In the genomic region with DNA sequence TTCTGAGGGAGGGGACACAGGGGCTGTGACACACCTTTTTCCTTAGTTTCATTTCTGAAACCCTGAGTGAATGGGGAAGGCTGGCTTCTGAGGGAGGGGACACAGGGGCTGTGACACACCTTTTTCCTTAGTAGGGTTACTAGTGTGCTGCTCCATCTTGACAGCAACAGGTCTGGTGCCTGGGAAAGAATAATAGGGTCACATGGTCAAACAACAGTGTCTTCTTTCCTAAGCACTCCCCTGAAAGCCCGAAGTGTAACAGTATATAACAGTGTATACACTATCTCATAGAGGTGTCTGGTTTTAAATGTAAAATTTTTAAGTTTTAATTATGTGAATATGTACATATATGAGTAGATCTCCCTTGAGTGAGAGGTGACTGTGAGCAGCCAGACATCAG, we compare ENCODE assay signal across 11 mouse cellular contexts. TPM values are rescaled to one million over a fixed set of nuclear protein-coding genes. Genes with fewer than 3 reads are reported as not detected.
DNase-seq lines count a peak whose midpoint lies in the region; ATAC-seq and TF ChIP-seq lines count a peak whose summit lies in the region.
"Not testable (repeated sequence)": the region's sequence is repeated elsewhere in the genome, so short reads cannot be mapped to it uniquely, and the experiment has no call there.
"Had no signal": no experiment of that assay in that cellular context is flagged by ENCODE, and none has a peak within 500 bp of the region (broad histone marks: within the 10 kb centered on the region; RNA-seq: fewer than 3 reads in every experiment).

No protein-coding gene starts in this region.

- TF ChIP-seq CTCF in MEL (IDR thresholded peaks at IDR 0.05 in 2 of 3, conservative IDR thresholded peaks at IDR 0.05 in 1 of 3; ENCODE audit: control insufficient read depth in 1 of 3, insufficient read depth in 1 of 3, low read depth in 2 of 3, low read length in 3 of 3, poor library complexity in 1 of 3, severe bottlenecking in 1 of 3); testis, adult 2 months (IDR thresholded peaks at IDR 0.05; ENCODE audit: control insufficient read depth, insufficient read depth, insufficient replicate concordance, low read depth, low read length): not testable (repeated sequence)

- TF ChIP-seq EP300 in MEL (IDR thresholded peaks at IDR 0.05; ENCODE audit: low read depth in 1 of 2, low read length in 2 of 2), result not testable (repeated sequence)

- peak overlapping the region; percentile 95 for H3K27ac ChIP-seq in MEL (ENCODE audit: control insufficient read depth, low read depth, low read length)
- not testable (repeated sequence) for H3K27ac ChIP-seq in heart, embryonic 11.5 days (ENCODE audit: low read depth, low read length); hindbrain, embryonic 14.5 days; limb, embryonic 11.5 days (replicated peaks; ENCODE audit: low read depth, low read length); midbrain, embryonic 14.5 days (replicated peaks; ENCODE audit: low read depth, low read length); testis, adult 2 months (ENCODE audit: control insufficient read depth, insufficient read depth, low read depth, low read length)
- H3K27ac ChIP-seq in liver, embryonic 16.5 days (ENCODE audit: low read length), result 0 out of 2 replicates have a peak overlapping the region, but pooled peaks have one; percentile 28

- H3K4me1 ChIP-seq in MEL (ENCODE audit: control insufficient read depth in 1 of 2, insufficient read depth in 2 of 2, low read length in 2 of 2), result peaks cover 7 to 11% of the 10 kb centered on the region in 2 experiments
- peaks cover 40% of the 10 kb centered on the region for H3K4me1 ChIP-seq in erythroblast, embryonic 14.5 days (ENCODE audit: control insufficient read depth)
- not testable (repeated sequence) for H3K4me1 ChIP-seq in heart, embryonic 11.5 days (ENCODE audit: control insufficient read depth, insufficient read depth, low read length); limb, embryonic 11.5 days (ENCODE audit: control insufficient read depth, insufficient read depth, low read length); midbrain, embryonic 14.5 days (ENCODE audit: control insufficient read depth, insufficient read depth, low read length); testis, adult 2 months (ENCODE audit: control insufficient read depth, insufficient read depth, low read length)
- peaks cover 17% of the 10 kb centered on the region for H3K4me1 ChIP-seq in hindbrain, embryonic 14.5 days (replicated peaks; ENCODE audit: control insufficient read depth, insufficient read depth, low read length)
- H3K4me1 ChIP-seq in liver, embryonic 16.5 days (ENCODE audit: control insufficient read depth, low read depth, low read length), result peaks cover 15% of the 10 kb centered on the region

- peak overlapping the region; percentile 84 for H3K9ac ChIP-seq in MEL (ENCODE audit: control insufficient read depth, low read depth, low read length, poor library complexity, severe bottlenecking)
- not testable (repeated sequence) for H3K9ac ChIP-seq in heart, embryonic 11.5 days (ENCODE audit: low read depth, low read length); hindbrain, embryonic 14.5 days; limb, embryonic 11.5 days (ENCODE audit: low read length); midbrain, embryonic 14.5 days (replicated peaks; ENCODE audit: low read length)
- peak overlapping the region; percentile 51 for H3K9ac ChIP-seq in liver, embryonic 16.5 days (ENCODE audit: low read depth, low read length)

- H3K27me3 ChIP-seq in MEL (ENCODE audit: control insufficient read depth in 1 of 2, insufficient read depth in 2 of 2, low read length in 2 of 2); erythroblast, embryonic 14.5 days (ENCODE audit: control insufficient read depth); heart, embryonic 11.5 days (ENCODE audit: control insufficient read depth, insufficient read depth, low read length); hindbrain, embryonic 14.5 days (ENCODE audit: control insufficient read depth, insufficient read depth, low read length); limb, embryonic 11.5 days (ENCODE audit: control insufficient read depth, insufficient read depth, low read length); liver, embryonic 16.5 days (ENCODE audit: control insufficient read depth, insufficient read depth, low read depth, low read length); midbrain, embryonic 14.5 days (ENCODE audit: control insufficient read depth, insufficient read depth, low read length); testis, adult 2 months (ENCODE audit: control insufficient read depth, insufficient read depth, low read length): not testable (repeated sequence)

- peak overlapping the region; percentile 70 to 75 for H3K4me3 ChIP-seq in MEL (ENCODE audit: control insufficient read depth in 1 of 2, insufficient read depth in 1 of 2, low read depth in 2 of 2, low read length in 2 of 2)
- H3K4me3 ChIP-seq in erythroblast, embryonic 14.5 days (replicated peaks), result peak overlapping the region; percentile 79
- peak overlapping the region; percentile 81 for H3K4me3 ChIP-seq in heart, embryonic 11.5 days (ENCODE audit: low read depth, low read length)
- peak overlapping the region; percentile 75; the same call in 1 of the 2 replicates for H3K4me3 ChIP-seq in hindbrain, embryonic 14.5 days (replicated peaks; ENCODE audit: low read length)
- H3K4me3 ChIP-seq in limb, embryonic 11.5 days (ENCODE audit: low read depth, low read length); liver, embryonic 16.5 days (ENCODE audit: low read depth, low read length): not testable (repeated sequence)
- H3K4me3 ChIP-seq in midbrain, embryonic 14.5 days (replicated peaks; ENCODE audit: low read depth, low read length), result peak overlapping the region; percentile 57; the same call in 1 of the 2 replicates
- H3K4me3 ChIP-seq in testis, adult 2 months (ENCODE audit: control insufficient read depth, low read depth, low read length), result peak overlapping the region; percentile 96

- H3K9me3 ChIP-seq in MEL (replicated peaks; ENCODE audit: insufficient read depth, low read length); erythroblast, embryonic 14.5 days (ENCODE audit: control insufficient read depth, low read length); heart, embryonic 11.5 days (replicated peaks; ENCODE audit: control insufficient read depth, low read length); hindbrain, embryonic 14.5 days (ENCODE audit: control insufficient read depth, low read length); limb, embryonic 11.5 days (ENCODE audit: control insufficient read depth, low read length); liver, embryonic 16.5 days (replicated peaks; ENCODE audit: control insufficient read depth, low read length); midbrain, embryonic 14.5 days (ENCODE audit: control insufficient read depth, low read length): not testable (repeated sequence)

- not testable (repeated sequence) for TF ChIP-seq RAD21 in MEL (IDR thresholded peaks at IDR 0.05; ENCODE audit: low read depth, low read length)

- ATAC-seq in heart, embryonic 11.5 days (replicated peaks; ENCODE audit: insufficient number of reproducible peaks, low FRiP score, low TSS enrichment); hindbrain, embryonic 14.5 days (ENCODE audit: low FRiP score); limb, embryonic 11.5 days (ENCODE audit: insufficient number of reproducible peaks, low FRiP score, low TSS enrichment, low read depth); liver, embryonic 16.5 days (ENCODE audit: low read depth); midbrain, embryonic 14.5 days (ENCODE audit: low FRiP score, low TSS enrichment): not testable (repeated sequence)

- peaks cover 8 to 27% of the 10 kb centered on the region in 2 experiments for H3K36me3 ChIP-seq in MEL (ENCODE audit: control insufficient read depth in 1 of 2, insufficient read depth in 2 of 2, low read length in 2 of 2)
- H3K36me3 ChIP-seq in erythroblast, embryonic 14.5 days (ENCODE audit: control insufficient read depth), result peaks cover 18% of the 10 kb centered on the region
- not testable (repeated sequence) for H3K36me3 ChIP-seq in heart, embryonic 11.5 days (ENCODE audit: control insufficient read depth, insufficient read depth, low read length); limb, embryonic 11.5 days (ENCODE audit: control insufficient read depth, insufficient read depth, low read length); liver, embryonic 16.5 days (ENCODE audit: control insufficient read depth, insufficient read depth); testis, adult 2 months (ENCODE audit: control insufficient read depth, insufficient read depth, low read length)
- peaks cover 14% of the 10 kb centered on the region for H3K36me3 ChIP-seq in hindbrain, embryonic 14.5 days (replicated peaks; ENCODE audit: control insufficient read depth, insufficient read depth)
- peaks cover 14% of the 10 kb centered on the region for H3K36me3 ChIP-seq in midbrain, embryonic 14.5 days (ENCODE audit: control insufficient read depth, insufficient read depth, low read length)

- not testable (repeated sequence) for TF ChIP-seq POLR2A in MEL (IDR thresholded peaks at IDR 0.05; ENCODE audit: control insufficient read depth in 1 of 2, insufficient read depth in 1 of 2, low read depth in 1 of 2, low read length in 2 of 2, poor library complexity in 1 of 2); testis, adult 2 months (IDR thresholded peaks at IDR 0.05; ENCODE audit: control insufficient read depth, low read depth, low read length)

- peak overlapping the region; percentile 71 for H3K4me2 ChIP-seq in heart, embryonic 11.5 days
- peak overlapping the region; percentile 70 for H3K4me2 ChIP-seq in hindbrain, embryonic 14.5 days (replicated peaks)
- peak overlapping the region; percentile 60 for H3K4me2 ChIP-seq in limb, embryonic 11.5 days (ENCODE audit: low read depth, severe bottlenecking)
- H3K4me2 ChIP-seq in liver, embryonic 16.5 days (ENCODE audit: low read depth, low read length), result peak overlapping the region; percentile 91
- peak overlapping the region; percentile 64; the same call in 1 of the 2 replicates for H3K4me2 ChIP-seq in midbrain, embryonic 14.5 days (ENCODE audit: low read length)

- not testable (repeated sequence) for DNase-seq in MEL (ENCODE audit: low read depth, low spot score); hindbrain, embryonic 14.5 days (ENCODE audit: low spot score); limb, embryonic 11.5 days (ENCODE audit: low spot score); midbrain, embryonic 14.5 days

- H3K79me2 ChIP-seq in MEL (ENCODE audit: control insufficient read depth, insufficient read depth, low read length, poor library complexity), result peaks cover 36% of the 10 kb centered on the region

- WGBS in heart, embryonic 11.5 days (ENCODE audit: insufficient replicate concordance), result 78% methylated on average over 1 of the region's 1 CpGs
- WGBS in hindbrain, embryonic 14.5 days, result 78% methylated on average over 1 of the region's 1 CpGs
- WGBS in limb, embryonic 11.5 days, result 81% methylated on average over 1 of the region's 1 CpGs
- WGBS in liver, embryonic 16.5 days (ENCODE audit: insufficient replicate concordance), result 35% methylated on average over 1 of the region's 1 CpGs
- WGBS in midbrain, embryonic 14.5 days, result 80% methylated on average over 1 of the region's 1 CpGs

RNA-seq across cellular contexts. Expression of gene Tsacc, which starts 1.5 kb away (rescaled TPM):
- 26.7 and 34.1 TPM in 2 replicates for total RNA-seq in MEL (2012; rRNA removed)
- 10 to 100 TPM in 1 of 2 experiments, not detected in 1; 41.1 TPM for polyA plus RNA-seq in MEL (2012; ENCODE audit: insufficient read depth in 1 of 2, insufficient read length in 2 of 2, low read depth in 1 of 2, low replicate concordance in 2 of 2, missing spikeins in 1 of 2)
- polyA plus RNA-seq in erythroblast, embryonic 14.5 days (2012), result 0.08 and 0.12 TPM in 2 replicates
- polyA plus RNA-seq in heart, embryonic 11.5 days (2014; fragmentation: Nextera tagmentation; extraction: Ambion mirVana), result 12.8 and 14.9 TPM in 2 replicates
- 5.8 and 8.5 TPM in 2 replicates for polyA plus RNA-seq in hindbrain, embryonic 14.5 days (2014; fragmentation: Nextera tagmentation; extraction: Ambion mirVana)
- polyA plus RNA-seq in limb, embryonic 11.5 days (2014; fragmentation: Nextera tagmentation; extraction: Ambion mirVana), result 11.9 TPM in 2 replicates
- 4.1 and 4.7 TPM in 2 replicates for polyA plus RNA-seq in liver, embryonic 16.5 days (2015; fragmentation: Nextera tagmentation; extraction: Ambion mirVana)
- polyA plus RNA-seq in midbrain, embryonic 14.5 days (2014; fragmentation: Nextera tagmentation; extraction: Ambion mirVana), result 8.0 and 8.1 TPM in 2 replicates
- 654 and 688 TPM in 2 replicates for polyA plus RNA-seq in testis, adult 2 months (2012; rRNA removed)

RNA-seq across cellular contexts. Expression of gene Cct3, which starts 1.6 kb away (rescaled TPM):
- total RNA-seq in MEL (2012; rRNA removed), result 1,548 and 1,549 TPM in 2 replicates
- polyA plus RNA-seq in MEL (2012; ENCODE audit: insufficient read depth in 1 of 2, insufficient read length in 2 of 2, low read depth in 1 of 2, low replicate concordance in 2 of 2, missing spikeins in 1 of 2), result 1,000 to 10,000 TPM in 1 of 2 experiments, 100 to 1,000 TPM in 1; 777 to 1,271 TPM
- polyA plus RNA-seq in erythroblast, embryonic 14.5 days (2012), result 1.6 and 3.8 TPM in 2 replicates
- 491 and 516 TPM in 2 replicates for polyA plus RNA-seq in heart, embryonic 11.5 days (2014; fragmentation: Nextera tagmentation; extraction: Ambion mirVana)
- polyA plus RNA-seq in hindbrain, embryonic 14.5 days (2014; fragmentation: Nextera tagmentation; extraction: Ambion mirVana), result 455 and 498 TPM in 2 replicates
- polyA plus RNA-seq in limb, embryonic 11.5 days (2014; fragmentation: Nextera tagmentation; extraction: Ambion mirVana), result 764 and 785 TPM in 2 replicates
- polyA plus RNA-seq in liver, embryonic 16.5 days (2015; fragmentation: Nextera tagmentation; extraction: Ambion mirVana), result 213 and 227 TPM in 2 replicates
- polyA plus RNA-seq in midbrain, embryonic 14.5 days (2014; fragmentation: Nextera tagmentation; extraction: Ambion mirVana), result 444 and 493 TPM in 2 replicates
- 342 and 349 TPM in 2 replicates for polyA plus RNA-seq in testis, adult 2 months (2012; rRNA removed)

RNA-seq across cellular contexts. Expression of gene Gm38392, which starts 8.3 kb away (rescaled TPM):
- total RNA-seq in MEL (2012; rRNA removed), result 0.39 and 0.69 TPM in 2 replicates
- under 1 TPM in 1 of 2 experiments, not detected in 1; 0.84 TPM for polyA plus RNA-seq in MEL (2012; ENCODE audit: insufficient read depth in 1 of 2, insufficient read length in 2 of 2, low read depth in 1 of 2, low replicate concordance in 2 of 2, missing spikeins in 1 of 2)
- not detected in 2 replicates for polyA plus RNA-seq in erythroblast, embryonic 14.5 days (2012)
- 0.31 TPM in 1 of 2 replicates, not detected in the other for polyA plus RNA-seq in heart, embryonic 11.5 days (2014; fragmentation: Nextera tagmentation; extraction: Ambion mirVana)
- 0.37 TPM in 1 of 2 replicates, not detected in the other for polyA plus RNA-seq in hindbrain, embryonic 14.5 days (2014; fragmentation: Nextera tagmentation; extraction: Ambion mirVana)
- 0.37 and 0.59 TPM in 2 replicates for polyA plus RNA-seq in limb, embryonic 11.5 days (2014; fragmentation: Nextera tagmentation; extraction: Ambion mirVana)
- 0.35 TPM in 1 of 2 replicates, not detected in the other for polyA plus RNA-seq in liver, embryonic 16.5 days (2015; fragmentation: Nextera tagmentation; extraction: Ambion mirVana)
- not detected in 2 replicates for polyA plus RNA-seq in midbrain, embryonic 14.5 days (2014; fragmentation: Nextera tagmentation; extraction: Ambion mirVana)
- polyA plus RNA-seq in testis, adult 2 months (2012; rRNA removed), result 2.2 and 2.8 TPM in 2 replicates
- total RNA-seq: megakaryocyte-erythroid progenitor cell, adult 5-6 weeks had no signal
- polyA plus RNA-seq: adrenal gland, adult 2 months; cerebellum, adult 2 months had no signal

RNA-seq across cellular contexts. Expression of gene Glmp, which starts 29.6 kb away (rescaled TPM):
- total RNA-seq in MEL (2012; rRNA removed), result 47.6 and 48.3 TPM in 2 replicates
- 100 to 1,000 TPM in 1 of 2 experiments, not detected in 1; 181 TPM for polyA plus RNA-seq in MEL (2012; ENCODE audit: insufficient read depth in 1 of 2, insufficient read length in 2 of 2, low read depth in 1 of 2, low replicate concordance in 2 of 2, missing spikeins in 1 of 2)
- 4.4 and 10.8 TPM in 2 replicates for polyA plus RNA-seq in erythroblast, embryonic 14.5 days (2012)
- 106 and 118 TPM in 2 replicates for polyA plus RNA-seq in heart, embryonic 11.5 days (2014; fragmentation: Nextera tagmentation; extraction: Ambion mirVana)
- 72.7 and 81.3 TPM in 2 replicates for polyA plus RNA-seq in hindbrain, embryonic 14.5 days (2014; fragmentation: Nextera tagmentation; extraction: Ambion mirVana)
- polyA plus RNA-seq in limb, embryonic 11.5 days (2014; fragmentation: Nextera tagmentation; extraction: Ambion mirVana), result 90.5 and 100 TPM in 2 replicates
- 97.1 and 97.9 TPM in 2 replicates for polyA plus RNA-seq in liver, embryonic 16.5 days (2015; fragmentation: Nextera tagmentation; extraction: Ambion mirVana)
- 56.6 and 64.3 TPM in 2 replicates for polyA plus RNA-seq in midbrain, embryonic 14.5 days (2014; fragmentation: Nextera tagmentation; extraction: Ambion mirVana)
- 21.7 and 22.5 TPM in 2 replicates for polyA plus RNA-seq in testis, adult 2 months (2012; rRNA removed)

RNA-seq across cellular contexts. Expression of gene Tmem79, which starts 40.7 kb away (rescaled TPM):
- total RNA-seq in MEL (2012; rRNA removed), result 2.2 TPM in 2 replicates
- 1 to 10 TPM in 1 of 2 experiments, not detected in 1; 3.7 TPM for polyA plus RNA-seq in MEL (2012; ENCODE audit: insufficient read depth in 1 of 2, insufficient read length in 2 of 2, low read depth in 1 of 2, low replicate concordance in 2 of 2, missing spikeins in 1 of 2)
- polyA plus RNA-seq in erythroblast, embryonic 14.5 days (2012), result 0.09 and 0.25 TPM in 2 replicates
- polyA plus RNA-seq in heart, embryonic 11.5 days (2014; fragmentation: Nextera tagmentation; extraction: Ambion mirVana), result 1.3 TPM in 2 replicates
- polyA plus RNA-seq in hindbrain, embryonic 14.5 days (2014; fragmentation: Nextera tagmentation; extraction: Ambion mirVana), result 0.67 and 0.82 TPM in 2 replicates
- polyA plus RNA-seq in limb, embryonic 11.5 days (2014; fragmentation: Nextera tagmentation; extraction: Ambion mirVana), result 1.8 and 3.3 TPM in 2 replicates
- polyA plus RNA-seq in liver, embryonic 16.5 days (2015; fragmentation: Nextera tagmentation; extraction: Ambion mirVana), result 1.0 and 1.4 TPM in 2 replicates
- 1.2 and 1.7 TPM in 2 replicates for polyA plus RNA-seq in midbrain, embryonic 14.5 days (2014; fragmentation: Nextera tagmentation; extraction: Ambion mirVana)
- polyA plus RNA-seq in testis, adult 2 months (2012; rRNA removed), result 9.5 TPM in 2 replicates

Comparison
In these comparisons a context has a peak if more than half of its experiments do, and no peak if none do; other contexts are left out.
1. RNA of gene Tsacc, which starts 1.5 kb away (polyA plus RNA-seq): 654 to 688 TPM in testis, adult 2 months; 41.1 TPM in MEL, 12.8 to 14.9 TPM in heart, embryonic 11.5 days, 11.9 TPM in limb, embryonic 11.5 days, 5.8 to 8.5 TPM in hindbrain, embryonic 14.5 days, 8.0 to 8.1 TPM in midbrain, embryonic 14.5 days, 4.1 to 4.7 TPM in liver, embryonic 16.5 days and 0.08 to 0.12 TPM in erythroblast, embryonic 14.5 days; every median in the first group is over 10 times any median in the second.
2. RNA of gene Cct3, which starts 1.6 kb away (polyA plus RNA-seq): 777 to 1,271 TPM in MEL, 764 to 785 TPM in limb, embryonic 11.5 days, 444 to 493 TPM in midbrain, embryonic 14.5 days, 491 to 516 TPM in heart, embryonic 11.5 days, 455 to 498 TPM in hindbrain, embryonic 14.5 days, 342 to 349 TPM in testis, adult 2 months and 213 to 227 TPM in liver, embryonic 16.5 days; 1.6 to 3.8 TPM in erythroblast, embryonic 14.5 days; every median in the first group is over 10 times any median in the second.
3. Peak in every context shown above with its lines, with median percentiles within 50 percentile points of each other: H3K4me2 ChIP-seq.